Mouse (Mus musculus) monocyte, adult 5-6 weeks (primary cell): ENCODE measurements around the gene Iqcn. TPM values are rescaled to one million over a fixed set of nuclear protein-coding genes. Genes with fewer than 3 reads are reported as not detected.

ENCODE experiments used
- ATAC-seq: fragments of 153-309, 156-312 bp; replicated peaks from 2 replicates; pipeline ENCODE4 v1.8.0; 2017; ENCODE audit warnings: mild to moderate bottlenecking; ENCODE audit not compliant: low TSS enrichment, insufficient number of reproducible peaks, severe bottlenecking, poor library complexity, low FRiP score
- total RNA-seq: library from RNA; stranded (forward); fragments of 200-1000, 200-491, 200-594 nt; gene quantifications from 3 replicates; pipeline ENCODE4 v1.2.3, GENCODE M21; 2017

Gene Iqcn
- total RNA-seq, 1 experiment from 2014 or later, result 0.67 TPM

- ATAC-seq, result peak; percentile 66
These were observed 16.6 kb downstream of the Iqcn start for GRCm38 (mm10) chr8:70719796-70720270.

GRCm38 (mm10) chr8:70720739-70721138 is 17.5 kb downstream of the Iqcn start:
- peak; percentile 45; the same call in 1 of the 2 replicates for ATAC-seq

GRCm38 (mm10) chr8:70721601-70722000 is 18.3 kb downstream of the Iqcn start:
- no peak for ATAC-seq

- no peak for ATAC-seq
These were observed 20.4 kb downstream of the Iqcn start, which contains the start of gene Pde4c for GRCm38 (mm10) chr8:70723486-70724210. Gene Pde4c, plus strand, starts transcription at chr8:70723720.

- no peak for ATAC-seq
These were observed 21.0 kb downstream of the Iqcn start for GRCm38 (mm10) chr8:70724216-70724615.

GRCm38 (mm10) chr8:70725792-70726447 is 22.7 kb downstream of the Iqcn start:
- no peak for ATAC-seq

- ATAC-seq, result no peak
These were observed 23.5 kb downstream of the Iqcn start for GRCm38 (mm10) chr8:70726721-70727120.

- ATAC-seq, result peak; percentile 54; the same call in 1 of the 2 replicates
These were observed 26.7 kb downstream of the Iqcn start for GRCm38 (mm10) chr8:70729808-70730475.

GRCm38 (mm10) chr8:70730956-70731355 is 27.7 kb downstream of the Iqcn start:
- peak; percentile 85 for ATAC-seq

- no peak for ATAC-seq
These were observed 34.4 kb downstream of the Iqcn start for GRCm38 (mm10) chr8:70737705-70738104.

GRCm38 (mm10) chr8:70738211-70738610 is 35.0 kb downstream of the Iqcn start:
- no peak for ATAC-seq

- no peak for ATAC-seq
These were observed 38.4 kb downstream of the Iqcn start for GRCm38 (mm10) chr8:70741661-70742060.

GRCm38 (mm10) chr8:70742176-70742575 is 38.9 kb downstream of the Iqcn start:
- ATAC-seq, result no peak

- no peak for ATAC-seq
These were observed 39.9 kb downstream of the Iqcn start for GRCm38 (mm10) chr8:70742981-70743655.

GRCm38 (mm10) chr8:70743656-70744590 is 40.7 kb downstream of the Iqcn start:
- ATAC-seq, result no peak

GRCm38 (mm10) chr8:70744806-70745205 is 41.5 kb downstream of the Iqcn start:
- no peak for ATAC-seq

- ATAC-seq, result no peak
These were observed 42.5 kb downstream of the Iqcn start for GRCm38 (mm10) chr8:70745691-70746220.

GRCm38 (mm10) chr8:70746676-70747075 is 43.4 kb downstream of the Iqcn start:
- ATAC-seq, result no peak
